Mouse (Mus musculus): ENCODE measurements around the gene Ak8. TPM values are rescaled to one million over a fixed set of nuclear protein-coding genes. Genes with fewer than 3 reads are reported as not detected.

Gene Ak8
- polyA plus RNA-seq, 1 experiment from 2014 or later: 0.41 TPM

- Histone ChIP-seq H3K4me3 (ENCODE audit: low read depth, low read length) (no peak overlapping the region), H3K4me1 (ENCODE audit: insufficient read depth) (peaks cover 2% of the 10 kb centered on the region; the same call in 1 of the 2 replicates), H3K9ac (replicated peaks) (no peak overlapping the region), H3K27me3 (ENCODE audit: insufficient read depth, low read length) (no peaks in the 10 kb centered on the region; the same call in 1 of the 2 replicates), H3K9me3 (ENCODE audit: low read length) (no peaks in the 10 kb centered on the region), H3K36me3 (replicated peaks; ENCODE audit: insufficient read depth, low read length) (no peaks in the 10 kb centered on the region), H3K27ac (ENCODE audit: low read depth) (no peak overlapping the region), H3K4me2 (ENCODE audit: low read depth, low read length) (no peak overlapping the region)
- DNase-seq (peak; percentile 71), ATAC-seq (no peak)
- WGBS (ENCODE audit: insufficient replicate concordance): 31% methylated on average over 4 of the region's 4 CpGs
- TF ChIP-seq EP300 (IDR thresholded peaks at IDR 0.05; ENCODE audit: low read depth) (no peak), CTCF (IDR thresholded peaks at IDR 0.05; ENCODE audit: low read depth) (peak; percentile 68)
Measured at GRCm38 (mm10) chr2:28756201-28756600, 56.2 kb downstream of the Ak8 start.

DNA sequence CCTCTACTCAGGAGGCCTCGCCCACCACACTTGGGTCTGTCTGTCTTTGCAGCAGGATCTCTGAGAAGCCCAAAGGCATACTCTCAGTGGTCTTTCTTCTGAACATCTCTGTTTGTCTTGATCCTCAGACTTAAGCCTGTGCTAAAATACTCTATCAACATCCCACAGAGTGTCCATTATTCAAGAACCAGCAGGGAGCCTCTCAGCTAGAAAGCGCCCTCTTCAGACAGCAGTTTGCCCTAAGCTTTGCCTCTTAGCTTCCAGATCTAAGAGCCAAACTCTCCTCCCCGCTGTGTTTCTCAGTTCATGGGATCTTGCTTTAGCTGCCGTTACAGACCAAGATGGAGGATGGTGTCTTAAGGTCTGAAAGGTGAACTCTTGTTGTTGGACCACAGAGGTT lies 59.5 kb downstream of the Ak8 start:
- Histone ChIP-seq H3K4me3 (ENCODE audit: low read depth, low read length) (no peak overlapping the region), H3K27ac (ENCODE audit: low read depth) (no peak overlapping the region), H3K27me3 (ENCODE audit: insufficient read depth, low read length) (no peaks in the 10 kb centered on the region), H3K9ac (replicated peaks) (no peak overlapping the region), H3K9me3 (ENCODE audit: low read length) (no peaks in the 10 kb centered on the region), H3K4me1 (ENCODE audit: insufficient read depth) (no peaks in the 10 kb centered on the region), H3K4me2 (ENCODE audit: low read depth, low read length) (no peak overlapping the region), H3K36me3 (replicated peaks; ENCODE audit: insufficient read depth, low read length) (no peaks in the 10 kb centered on the region)
- TF ChIP-seq EP300 (IDR thresholded peaks at IDR 0.05; ENCODE audit: low read depth) (no peak), CTCF (IDR thresholded peaks at IDR 0.05; ENCODE audit: low read depth) (no peak)
- ATAC-seq (no peak), DNase-seq (no peak)
- 54% methylated on average over 4 of the region's 4 CpGs for WGBS (ENCODE audit: insufficient replicate concordance)

DNA sequence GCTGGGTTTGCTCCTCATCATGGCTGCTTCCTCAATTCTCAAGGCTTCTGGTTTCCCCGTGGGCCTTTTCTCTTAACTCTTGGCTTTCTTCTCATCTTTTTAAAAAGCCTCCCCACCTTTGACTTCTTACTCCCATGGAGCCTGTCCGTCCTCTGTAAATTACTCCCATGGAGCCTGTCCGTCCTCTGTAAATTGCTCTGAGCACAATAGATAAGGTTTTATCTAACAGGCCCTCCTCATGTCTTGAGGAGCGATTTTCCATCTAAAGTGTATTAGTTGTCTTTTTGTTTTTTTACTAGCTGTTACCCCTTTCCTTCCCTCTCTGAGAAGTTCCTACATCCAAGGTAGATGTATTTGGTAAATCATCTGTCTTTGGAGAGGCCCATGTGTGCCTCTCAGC lies 66.6 kb downstream of the Ak8 start:
- Histone ChIP-seq H3K9ac (replicated peaks) (no peak overlapping the region), H3K4me1 (ENCODE audit: insufficient read depth) (no peaks in the 10 kb centered on the region), H3K9me3 (ENCODE audit: low read length) (no peaks in the 10 kb centered on the region), H3K4me2 (ENCODE audit: low read depth, low read length) (no peak overlapping the region), H3K36me3 (replicated peaks; ENCODE audit: insufficient read depth, low read length) (no peaks in the 10 kb centered on the region), H3K27ac (ENCODE audit: low read depth) (no peak overlapping the region), H3K27me3 (ENCODE audit: insufficient read depth, low read length) (0 out of 2 replicates have a peak, but pooled peaks cover 3% of the 10 kb centered on the region), H3K4me3 (ENCODE audit: low read depth, low read length) (no peak overlapping the region)
- ATAC-seq: no peak
- WGBS (ENCODE audit: insufficient replicate concordance): 42% methylated on average over 4 of the region's 4 CpGs
- no peak for TF ChIP-seq EP300 (IDR thresholded peaks at IDR 0.05; ENCODE audit: low read depth)
- TF ChIP-seq CTCF (IDR thresholded peaks at IDR 0.05; ENCODE audit: low read depth): no peak
- DNase-seq: no peak

DNA sequence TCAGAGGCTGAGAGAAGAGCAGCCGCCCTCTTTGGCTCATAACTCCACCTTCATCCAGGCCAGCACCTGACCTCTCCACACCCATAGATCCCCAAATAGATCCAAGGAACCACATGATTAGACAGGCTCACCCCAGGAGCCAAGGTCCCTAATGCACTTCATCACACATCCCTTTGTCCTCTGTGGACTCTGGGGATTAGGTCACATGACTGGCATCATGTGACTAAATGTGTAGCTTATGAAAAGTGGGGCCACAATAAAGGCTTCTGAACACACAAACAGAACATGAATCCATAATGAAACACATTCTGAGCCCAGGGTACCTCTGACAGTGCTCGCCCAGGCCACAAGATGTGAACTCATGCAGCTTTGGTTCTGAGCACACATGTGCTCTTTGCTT lies 67.1 kb downstream of the Ak8 start:
- TF ChIP-seq EP300 (IDR thresholded peaks at IDR 0.05; ENCODE audit: low read depth): no peak
- no peak for TF ChIP-seq CTCF (IDR thresholded peaks at IDR 0.05; ENCODE audit: low read depth)
- Histone ChIP-seq H3K4me3 (ENCODE audit: low read depth, low read length) (no peak overlapping the region), H3K4me2 (ENCODE audit: low read depth, low read length) (no peak overlapping the region), H3K27me3 (ENCODE audit: insufficient read depth, low read length) (0 out of 2 replicates have a peak, but pooled peaks cover 3% of the 10 kb centered on the region), H3K27ac (ENCODE audit: low read depth) (no peak overlapping the region), H3K9me3 (ENCODE audit: low read length) (no peaks in the 10 kb centered on the region), H3K36me3 (replicated peaks; ENCODE audit: insufficient read depth, low read length) (no peaks in the 10 kb centered on the region), H3K4me1 (ENCODE audit: insufficient read depth) (no peaks in the 10 kb centered on the region), H3K9ac (replicated peaks) (no peak overlapping the region)
- DNase-seq (no peak), ATAC-seq (no peak)
- WGBS (ENCODE audit: insufficient replicate concordance): 72% methylated on average over 2 of the region's 2 CpGs

DNA sequence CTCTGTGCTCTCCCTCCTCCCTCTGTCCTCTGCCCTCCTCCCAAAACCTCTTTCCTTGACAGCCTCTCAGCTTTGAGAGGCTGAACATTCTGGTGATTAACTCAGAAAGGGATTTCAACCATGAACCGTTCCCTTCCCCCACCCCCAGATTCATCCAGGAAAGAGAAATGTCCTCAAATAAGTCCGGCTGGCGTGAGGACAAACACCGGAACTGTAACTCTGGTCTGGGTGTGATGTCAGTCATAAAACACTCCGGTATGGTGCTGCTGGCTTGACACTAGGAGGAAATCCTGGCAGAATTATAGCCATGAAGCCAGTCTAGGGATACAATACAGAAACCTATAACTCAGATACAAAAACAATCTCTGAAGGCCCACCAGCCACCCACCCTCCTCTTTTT lies 70.7 kb downstream of the Ak8 start:
- Histone ChIP-seq H3K4me2 (ENCODE audit: low read depth, low read length) (no peak overlapping the region), H3K9ac (replicated peaks) (no peak overlapping the region), H3K27me3 (ENCODE audit: insufficient read depth, low read length) (0 out of 2 replicates have a peak, but pooled peaks cover 3% of the 10 kb centered on the region), H3K36me3 (replicated peaks; ENCODE audit: insufficient read depth, low read length) (no peaks in the 10 kb centered on the region), H3K4me3 (ENCODE audit: low read depth, low read length) (no peak overlapping the region), H3K27ac (ENCODE audit: low read depth) (peak overlapping the region; percentile 44; the same call in 1 of the 2 replicates), H3K9me3 (ENCODE audit: low read length) (no peaks in the 10 kb centered on the region), H3K4me1 (ENCODE audit: insufficient read depth) (no peaks in the 10 kb centered on the region)
- TF ChIP-seq CTCF (IDR thresholded peaks at IDR 0.05; ENCODE audit: low read depth) (no peak), EP300 (IDR thresholded peaks at IDR 0.05; ENCODE audit: low read depth) (no peak)
- WGBS (ENCODE audit: insufficient replicate concordance): 18% methylated on average over 5 of the region's 5 CpGs
- no peak for DNase-seq
- ATAC-seq: no peak

GRCm38 (mm10) chr2:28774073-28774472 lies 74.1 kb downstream of the Ak8 start:
- no peaks in the 10 kb centered on the region for H3K36me3 ChIP-seq (replicated peaks; ENCODE audit: insufficient read depth, low read length)
- H3K4me3 ChIP-seq (ENCODE audit: low read depth, low read length): no peak overlapping the region
- TF ChIP-seq EP300 (IDR thresholded peaks at IDR 0.05; ENCODE audit: low read depth) (no peak), CTCF (IDR thresholded peaks at IDR 0.05; ENCODE audit: low read depth) (no peak)
- H3K9ac ChIP-seq (replicated peaks): no peak overlapping the region
- no peaks in the 10 kb centered on the region for H3K9me3 ChIP-seq (ENCODE audit: low read length)
- no peak for ATAC-seq
- H3K27ac ChIP-seq (ENCODE audit: low read depth): no peak overlapping the region
- no peaks in the 10 kb centered on the region for H3K4me1 ChIP-seq (ENCODE audit: insufficient read depth)
- 57% methylated on average over 8 of the region's 8 CpGs for whole genome bisulfite sequencing (ENCODE audit: insufficient replicate concordance)
- H3K27me3 ChIP-seq (ENCODE audit: insufficient read depth, low read length): 0 out of 2 replicates have a peak, but pooled peaks cover 3% of the 10 kb centered on the region
- DNase-seq: no peak
- H3K4me2 ChIP-seq (ENCODE audit: low read depth, low read length): no peak overlapping the region

- no peaks in the 10 kb centered on the region for H3K27me3 ChIP-seq (ENCODE audit: insufficient read depth, low read length)
- no peak overlapping the region for H3K4me2 ChIP-seq (ENCODE audit: low read depth, low read length)
- WGBS (ENCODE audit: insufficient replicate concordance): 46% methylated on average over 2 of the region's 2 CpGs
- no peaks in the 10 kb centered on the region for H3K4me1 ChIP-seq (ENCODE audit: insufficient read depth)
- TF ChIP-seq CTCF (IDR thresholded peaks at IDR 0.05; ENCODE audit: low read depth): peak; percentile 37
- no peak for TF ChIP-seq EP300 (IDR thresholded peaks at IDR 0.05; ENCODE audit: low read depth)
- no peak overlapping the region for H3K27ac ChIP-seq (ENCODE audit: low read depth)
- H3K9ac ChIP-seq (replicated peaks): no peak overlapping the region
- DNase-seq: no peak
- H3K4me3 ChIP-seq (ENCODE audit: low read depth, low read length): no peak overlapping the region
- H3K9me3 ChIP-seq (ENCODE audit: low read length): no peaks in the 10 kb centered on the region
- H3K36me3 ChIP-seq (replicated peaks; ENCODE audit: insufficient read depth, low read length): no peaks in the 10 kb centered on the region
- ATAC-seq: no peak
Measured at GRCm38 (mm10) chr2:28776728-28777127, 76.8 kb downstream of the Ak8 start.
